Mouse (Mus musculus) embryo, embryonic 10.5 days (tissue): ENCODE measurements around the gene Gm28047.
A peak's percentile ranks its signal among the peaks of the same experiment; 100 is the strongest.

ENCODE experiments used
- DNase-seq: peaks from one replicate; pipeline ENCODE4 v3.0.0-alpha.2; 2015; ENCODE audit warnings: low spot score

The Gm28047 gene

GRCm38 (mm10) chr15:102546677-102547427 lies 78.0 kb downstream of the Gm28047 start:
- DNase-seq = no peak

- DNase-seq = no peak
Measured at GRCm38 (mm10) chr15:102546246-102546645, 78.6 kb downstream of the Gm28047 start.

- DNase-seq = no peak
Measured at GRCm38 (mm10) chr15:102544801-102545200, 80.1 kb downstream of the Gm28047 start.

- DNase-seq = no peak
Measured at GRCm38 (mm10) chr15:102533926-102534325, 90.9 kb downstream of the Gm28047 start.

- no peak for DNase-seq
Measured at GRCm38 (mm10) chr15:102532106-102532900, 92.6 kb downstream of the Gm28047 start.

GRCm38 (mm10) chr15:102531586-102531985 lies 93.3 kb downstream of the Gm28047 start:
- no peak for DNase-seq

GRCm38 (mm10) chr15:102530566-102530965 lies 94.3 kb downstream of the Gm28047 start:
- DNase-seq = no peak

GRCm38 (mm10) chr15:102528396-102528795 lies 96.5 kb downstream of the Gm28047 start:
- DNase-seq = no peak

- DNase-seq = no peak
Measured at GRCm38 (mm10) chr15:102527936-102528335, 96.9 kb downstream of the Gm28047 start.

- no peak for DNase-seq
Measured at GRCm38 (mm10) chr15:102526111-102527002, 98.5 kb downstream of the Gm28047 start.

GRCm38 (mm10) chr15:102524892-102525485 lies 99.9 kb downstream of the Gm28047 start, which contains the start of gene Npff:
Npff (minus strand) TSS chr15:102524942.
- DNase-seq = peak; percentile 89

- no peak for DNase-seq
Measured at GRCm38 (mm10) chr15:102521480-102521879, 103.4 kb downstream of the Gm28047 start.

- DNase-seq = no peak
Measured at GRCm38 (mm10) chr15:102520416-102520815, 104.5 kb downstream of the Gm28047 start.

- no peak for DNase-seq
Measured at GRCm38 (mm10) chr15:102519211-102520141, 105.4 kb downstream of the Gm28047 start.

- DNase-seq = no peak
Measured at GRCm38 (mm10) chr15:102518859-102519201, 106.0 kb downstream of the Gm28047 start.

GRCm38 (mm10) chr15:102517976-102518858 lies 106.7 kb downstream of the Gm28047 start, which contains the start of gene Tarbp2:
Tarbp2 (plus strand) TSS chr15:102518192.
- DNase-seq = peak; percentile 100

- no peak for DNase-seq
Measured at GRCm38 (mm10) chr15:102517631-102517975, 107.3 kb downstream of the Gm28047 start.

- peak; percentile 82 for DNase-seq
Measured at GRCm38 (mm10) chr15:102516728-102517404, 108.0 kb downstream of the Gm28047 start, which contains the start of gene Map3k12. Map3k12 (minus strand) TSS chr15:102517064.

- DNase-seq = no peak
Measured at GRCm38 (mm10) chr15:102516293-102516692, 108.6 kb downstream of the Gm28047 start.
